Mouse (Mus musculus) gonadal fat pad, adult 2 months (tissue): ENCODE results near the gene 4930404H24Rik. TPM values are rescaled to one million over a fixed set of nuclear protein-coding genes. Genes with fewer than 3 reads are reported as not detected.

Experiments
- DNase-seq: peaks from one replicate; pipeline ENCODE4 v3.0.0-alpha.2; 2012; ENCODE audit warnings: low read depth
- polyA plus RNA-seq: library from polyadenylated mRNA; depleted of rRNA; stranded (reverse); fragments of >200 nt; gene quantifications from 2 replicates; pipeline ENCODE4 v1.2.3, GENCODE M21; 2012; rRNA removed

The 4930404H24Rik gene
- polyA plus RNA-seq, result not detected in 2 replicates

DNA sequence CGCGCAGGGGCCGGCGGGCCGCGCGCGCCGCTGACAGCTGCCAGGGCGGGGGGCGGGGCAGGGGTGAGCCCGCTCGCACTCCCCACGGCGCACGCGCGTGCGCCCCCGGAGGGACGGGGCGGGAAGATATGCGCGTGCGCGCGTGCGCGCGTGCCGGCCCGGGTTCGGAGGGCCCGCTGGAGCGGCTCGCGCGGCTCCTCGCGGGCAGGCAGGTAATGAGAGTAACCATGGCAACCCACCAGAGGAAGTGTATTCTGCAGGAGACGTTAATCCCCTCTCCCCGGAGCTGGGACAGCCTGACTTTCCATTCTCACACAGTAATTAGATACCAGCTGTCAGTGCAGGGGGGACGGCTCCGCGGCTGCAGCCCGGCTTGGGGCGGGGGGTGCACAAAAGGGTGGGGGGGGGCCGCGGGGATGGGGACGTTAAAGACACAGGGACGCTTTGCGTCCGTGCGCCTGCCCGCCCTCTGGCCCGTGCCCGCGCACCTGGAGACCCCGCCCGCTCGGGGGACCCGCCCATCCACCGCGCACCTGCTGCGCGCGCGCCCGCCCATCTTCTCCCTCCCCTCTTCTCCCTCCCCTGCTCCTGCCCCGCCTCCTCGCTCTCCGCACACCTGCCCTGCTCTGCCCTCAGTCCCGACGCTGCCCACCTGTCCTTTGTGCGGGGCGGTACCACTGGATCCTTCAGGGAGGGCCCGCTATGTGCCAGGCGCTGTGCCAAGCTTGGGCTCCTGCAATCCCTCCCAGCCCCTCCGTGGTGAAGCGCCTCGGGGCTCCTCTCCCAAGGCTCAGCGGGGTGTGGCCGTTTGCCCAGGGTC lies at the start of gene 4930404H24Rik:
Gene 4930404H24Rik (plus strand): TSS at position 218 of the 820 bp plus-strand sequence.
- DNase-seq, result no peak

DNA sequence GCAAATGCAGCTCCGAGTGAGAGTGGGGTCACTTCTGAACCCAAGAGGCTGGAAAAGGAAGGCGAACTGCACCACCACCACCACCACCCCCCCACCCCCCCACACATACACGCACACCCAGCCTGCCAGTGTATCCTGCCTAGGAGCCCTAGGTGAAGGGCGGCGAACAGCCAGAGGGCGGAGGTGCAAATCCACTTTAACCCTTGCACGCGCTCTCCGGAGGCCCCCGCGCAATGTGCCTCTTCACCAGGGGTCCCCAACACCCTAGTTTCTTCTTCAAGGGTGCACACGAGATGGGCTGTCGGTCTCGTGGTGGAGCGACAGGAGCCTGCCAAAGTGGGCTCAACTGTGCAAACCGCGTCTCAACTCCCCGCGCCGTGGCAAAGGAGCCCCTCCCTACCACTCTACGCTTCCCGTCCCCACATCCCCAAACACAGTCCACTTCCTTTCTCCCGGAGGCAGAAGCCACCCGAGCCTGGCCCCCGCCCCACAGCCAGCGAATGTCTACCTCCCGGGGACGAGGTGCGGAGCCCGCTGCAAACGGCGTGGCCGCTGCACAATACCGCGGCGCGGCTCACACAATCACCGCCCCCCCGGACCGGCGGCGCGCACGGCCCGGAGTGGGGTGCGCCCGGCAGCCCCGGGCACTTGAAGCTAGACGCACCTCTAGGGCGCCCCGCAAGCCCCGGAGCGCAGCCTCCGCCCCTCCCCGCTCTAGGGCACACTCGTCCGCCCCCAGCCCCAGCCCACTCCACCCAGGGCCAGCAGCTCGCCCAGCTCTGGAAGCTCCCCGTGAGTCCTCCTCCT lies 49.0 kb upstream of the 4930404H24Rik start:
- DNase-seq, result no peak

GRCm38 (mm10) chr2:153444254-153445136 lies 48.1 kb upstream of the 4930404H24Rik start:
- DNase-seq, result no peak

- DNase-seq, result no peak
These were observed 47.2 kb upstream of the 4930404H24Rik start for GRCm38 (mm10) chr2:153445137-153446016.

DNA sequence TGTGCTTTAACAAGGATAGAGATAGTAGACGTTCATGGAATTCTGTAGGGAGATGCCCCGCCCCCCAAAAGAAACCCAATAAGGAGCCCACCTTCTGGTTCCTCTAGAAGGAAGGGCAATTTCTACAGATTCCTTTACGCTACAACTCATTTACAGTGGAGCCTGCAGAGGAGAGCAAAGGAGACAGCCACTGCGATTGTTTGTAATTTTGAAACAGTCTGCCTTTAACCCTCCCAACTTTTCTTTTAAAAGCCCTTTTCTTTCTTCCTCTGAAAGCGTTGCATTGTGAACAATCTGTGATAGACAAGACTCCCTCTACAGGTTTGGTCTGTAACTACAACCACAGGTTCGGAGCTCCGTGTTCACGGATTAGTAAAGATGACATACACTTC lies 46.6 kb upstream of the 4930404H24Rik start:
- no peak for DNase-seq

DNA sequence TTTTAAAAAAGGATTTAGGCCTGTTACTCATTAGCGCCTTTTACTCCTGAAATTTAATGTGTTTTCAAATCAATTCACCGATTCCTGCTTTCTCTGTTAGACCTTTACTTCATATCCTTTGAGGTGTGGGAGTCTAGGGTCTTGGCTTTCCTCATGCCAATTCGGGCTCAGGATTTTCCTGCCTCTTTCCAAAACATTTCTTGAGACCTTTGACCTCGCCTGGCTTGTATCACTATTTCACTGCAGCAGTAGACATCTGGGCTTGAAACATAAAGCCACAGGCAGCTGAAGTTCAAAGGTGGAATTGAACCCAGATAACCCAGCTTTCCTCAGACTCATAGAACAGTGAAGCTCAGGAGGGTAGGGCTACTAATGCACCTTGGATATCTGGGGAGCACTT lies 46.1 kb upstream of the 4930404H24Rik start:
- no peak for DNase-seq

GRCm38 (mm10) chr2:153447719-153448118 lies 44.9 kb upstream of the 4930404H24Rik start:
- DNase-seq, result no peak

- no peak for DNase-seq
These were observed 44.1 kb upstream of the 4930404H24Rik start for GRCm38 (mm10) chr2:153448519-153448918.

GRCm38 (mm10) chr2:153453961-153454759 lies 38.4 kb upstream of the 4930404H24Rik start:
- DNase-seq, result no peak

GRCm38 (mm10) chr2:153454841-153455506 lies 37.6 kb upstream of the 4930404H24Rik start:
- no peak for DNase-seq

DNA sequence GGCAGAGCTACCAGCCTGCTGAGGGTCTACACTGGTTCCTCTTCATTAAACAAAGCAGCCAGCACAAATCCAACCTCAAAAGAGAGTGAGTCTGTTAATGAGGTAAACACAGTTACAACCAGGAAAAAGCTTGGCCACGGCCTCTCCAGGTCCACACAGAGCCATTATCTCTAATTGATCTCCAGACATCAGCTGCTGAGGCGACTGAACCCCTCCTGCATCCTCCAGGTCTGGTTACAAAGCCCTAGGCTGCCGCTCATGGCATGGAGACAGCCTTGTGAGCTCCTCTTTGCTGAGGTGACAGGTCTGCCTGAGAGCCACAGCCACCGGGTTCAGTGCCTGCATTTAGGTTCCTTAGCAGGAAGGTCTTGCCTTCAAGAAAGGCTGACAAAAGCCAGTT lies 35.1 kb upstream of the 4930404H24Rik start:
- DNase-seq, result no peak

DNA sequence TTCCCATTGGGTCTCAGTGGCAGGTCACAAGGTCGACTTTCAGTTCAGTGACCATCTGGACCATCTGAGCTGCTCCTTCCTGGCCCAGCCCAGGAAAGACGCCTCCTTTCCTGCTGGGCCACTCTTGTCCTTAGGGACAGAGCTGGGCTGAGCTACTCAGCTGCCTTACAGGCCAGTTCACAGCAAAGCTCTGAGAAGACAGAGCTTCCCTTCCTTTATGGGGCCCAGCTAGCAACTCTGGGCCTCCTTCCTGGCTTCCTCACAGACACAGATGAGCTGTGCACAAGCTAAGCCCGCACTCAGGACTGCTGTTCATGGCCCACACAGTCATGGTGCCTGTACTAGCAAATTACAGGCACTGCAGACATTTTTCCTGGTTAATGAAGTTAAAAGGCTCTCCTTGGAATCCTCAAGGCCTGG lies 34.6 kb upstream of the 4930404H24Rik start:
- no peak for DNase-seq

DNA sequence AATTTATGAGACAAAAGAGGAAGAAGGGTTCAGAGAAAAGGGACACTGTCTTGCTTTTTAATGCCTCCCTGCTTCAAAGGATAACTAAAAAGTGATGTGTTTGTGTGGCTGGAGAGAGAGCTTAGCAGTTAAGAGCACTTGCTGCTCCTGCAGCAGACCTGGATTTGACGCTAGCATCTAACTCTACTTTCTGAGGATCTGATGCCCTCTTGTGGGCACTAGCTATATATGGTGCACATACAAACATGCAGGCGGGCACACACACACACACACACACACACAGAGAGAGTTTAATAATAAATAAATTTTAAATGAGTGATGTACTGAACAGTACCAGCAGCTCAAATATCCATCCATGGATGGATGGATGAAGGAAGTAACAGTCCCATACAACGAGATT lies 29.3 kb upstream of the 4930404H24Rik start:
- DNase-seq, result no peak

- DNase-seq, result no peak
These were observed 25.2 kb upstream of the 4930404H24Rik start for GRCm38 (mm10) chr2:153467372-153467771.

- DNase-seq, result no peak
These were observed 23.3 kb upstream of the 4930404H24Rik start for GRCm38 (mm10) chr2:153469317-153469716.

GRCm38 (mm10) chr2:153469764-153470163 lies 22.8 kb upstream of the 4930404H24Rik start:
- no peak for DNase-seq

DNA sequence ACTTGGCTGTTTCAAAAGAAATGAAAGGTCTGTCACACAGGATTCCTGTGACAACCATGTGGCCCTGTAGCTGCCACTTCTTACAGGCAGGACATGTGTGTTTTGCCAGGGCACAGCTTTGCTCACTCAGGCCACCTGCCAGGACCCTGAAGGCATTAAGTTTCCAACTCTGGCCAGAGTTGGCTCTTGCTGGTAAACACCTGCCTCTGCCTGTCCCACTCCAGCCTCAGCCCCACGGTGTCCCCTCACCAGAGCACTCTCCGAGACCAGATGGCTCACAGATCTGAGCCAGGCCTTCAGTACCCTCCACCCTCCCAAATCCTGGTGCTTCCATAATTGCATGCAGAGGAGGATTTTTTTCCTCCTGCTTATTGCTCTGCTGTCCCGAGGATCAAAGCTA lies 21.6 kb upstream of the 4930404H24Rik start:
- DNase-seq, result no peak

GRCm38 (mm10) chr2:153475114-153476112 lies 17.2 kb upstream of the 4930404H24Rik start:
- DNase-seq, result no peak
